Mouse (Mus musculus) lung, postnatal 0 days (tissue): ENCODE measurements at regions not wholly inside any gene's neighbourhood (a gene's known extent, or its start where the extent isn't known, plus 50 kb on each side); places are given as distances from the start of the nearest gene placed in this dataset.

Experiments used
- CTCF ChIP-seq: IDR thresholded peaks from 2 replicates; pipeline ENCODE4 v1.5.1; 2016; ENCODE audit warnings: antibody characterized with exemption, mild to moderate bottlenecking
- EP300 ChIP-seq: IDR thresholded peaks from 2 replicates; pipeline ENCODE4 v1.6.1; 2016; ENCODE audit warnings: antibody characterized with exemption, mild to moderate bottlenecking, control low read depth

- TF ChIP-seq CTCF, result no peak
- TF ChIP-seq EP300, result no peak
These were observed 306.5 kb upstream of the 1700008P02Rik start for GRCm38 (mm10) chr3:6926737-6927136.
